Mouse (Mus musculus) hematopoietic stem cell, adult 5-6 weeks (primary cell): Measurements from ENCODE around the gene Rcl1. TPM values are rescaled to one million over a fixed set of nuclear protein-coding genes. Genes with fewer than 3 reads are reported as not detected.

Source experiments
- ATAC-seq, 2 experiments: fragments of 125-278 bp in 1 of 2; replicated peaks in 1 of 2; 2 replicates each; pipeline ENCODE4 v1.8.0; 2016 to 2017; ENCODE audit warnings: inconsistent platforms in 2 of 2, mild to moderate bottlenecking in 2 of 2, moderate number of reproducible peaks in 2 of 2, low read depth in 1 of 2, moderate TSS enrichment in 1 of 2; ENCODE audit not compliant: low FRiP score in 2 of 2, poor library complexity in 2 of 2, severe bottlenecking in 2 of 2, insufficient read depth in 1 of 2, low TSS enrichment in 1 of 2
- total RNA-seq: library from RNA; stranded (forward); fragments of 172-1452, 232-1000 nt; gene quantifications from 2 replicates; pipeline ENCODE4 v1.2.3, GENCODE M21; 2017

Rcl1 gene
- total RNA-seq, 1 experiment from 2014 or later, result 73.8 TPM

DNA sequence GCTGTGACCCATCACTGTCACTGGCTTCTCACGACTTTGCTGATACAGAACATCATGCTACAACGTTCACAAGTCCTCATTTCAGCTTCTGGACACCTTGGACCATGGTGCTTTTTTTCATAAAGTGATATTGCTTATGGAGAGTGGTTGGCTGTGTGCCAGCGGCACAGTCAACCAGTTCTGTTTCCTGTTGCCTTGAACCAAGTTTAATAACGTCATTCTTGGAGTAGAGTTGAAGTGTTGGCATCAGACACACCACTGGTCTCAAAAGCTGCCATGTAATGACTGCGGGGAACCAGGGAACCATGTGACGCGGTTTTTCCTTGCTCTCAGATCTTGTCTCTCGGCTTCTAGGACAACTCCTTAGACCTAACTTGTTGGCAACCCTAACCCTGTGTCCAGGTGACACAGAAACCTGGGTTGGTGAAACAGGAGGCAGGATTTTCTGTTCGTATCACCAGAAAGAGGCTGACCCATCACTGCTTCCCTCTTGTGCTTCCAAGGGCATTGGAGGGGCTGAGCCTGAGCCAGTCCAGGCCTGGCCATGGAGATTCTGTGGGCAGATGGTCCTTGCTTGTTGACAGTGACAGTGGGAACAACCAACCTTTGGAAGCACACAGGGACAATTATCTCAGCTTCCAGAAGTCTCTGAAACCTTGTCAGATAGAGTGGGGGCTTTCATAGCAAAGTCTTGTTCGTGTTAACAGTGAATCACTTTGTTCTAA is 37.5 kb downstream of the Rcl1 start:
- no peak for ATAC-seq

DNA sequence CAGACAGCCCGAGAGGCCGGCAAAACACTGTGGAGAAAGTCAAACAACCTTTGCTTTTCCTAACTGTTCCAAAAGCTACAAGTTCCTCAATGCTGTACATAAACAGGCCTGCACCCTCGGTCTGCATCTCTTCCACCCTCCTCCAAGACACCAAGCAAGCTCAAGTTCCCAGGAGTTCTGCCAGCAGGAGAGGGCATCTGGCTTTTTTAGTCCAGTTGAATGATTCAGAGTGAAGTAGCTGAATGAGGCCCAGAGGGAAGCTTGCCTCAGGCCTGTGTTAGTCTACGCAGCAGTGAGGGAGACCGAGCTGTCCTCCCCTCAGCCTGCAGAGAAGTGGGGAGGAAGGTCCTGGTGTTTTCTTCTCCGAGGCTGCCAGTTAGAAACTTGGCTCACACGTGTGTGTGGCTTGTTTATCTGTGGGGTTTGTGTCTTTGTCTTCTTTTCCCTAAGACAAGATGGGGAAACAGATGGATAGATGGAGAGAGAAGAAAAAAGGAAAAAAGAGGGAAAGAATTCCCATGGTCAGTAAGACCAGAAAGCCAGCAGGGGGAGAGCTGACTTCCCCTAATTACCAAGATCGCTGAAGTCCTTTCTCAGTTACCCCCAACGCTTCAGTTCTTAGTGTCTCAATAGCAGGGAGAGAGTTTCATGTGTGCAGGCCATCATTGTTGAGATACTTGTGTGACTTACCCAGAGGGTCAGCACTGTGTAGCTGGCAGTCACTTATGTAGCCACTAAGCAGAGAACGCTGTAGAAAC is 38.7 kb downstream of the Rcl1 start:
- ATAC-seq, result no peak

DNA sequence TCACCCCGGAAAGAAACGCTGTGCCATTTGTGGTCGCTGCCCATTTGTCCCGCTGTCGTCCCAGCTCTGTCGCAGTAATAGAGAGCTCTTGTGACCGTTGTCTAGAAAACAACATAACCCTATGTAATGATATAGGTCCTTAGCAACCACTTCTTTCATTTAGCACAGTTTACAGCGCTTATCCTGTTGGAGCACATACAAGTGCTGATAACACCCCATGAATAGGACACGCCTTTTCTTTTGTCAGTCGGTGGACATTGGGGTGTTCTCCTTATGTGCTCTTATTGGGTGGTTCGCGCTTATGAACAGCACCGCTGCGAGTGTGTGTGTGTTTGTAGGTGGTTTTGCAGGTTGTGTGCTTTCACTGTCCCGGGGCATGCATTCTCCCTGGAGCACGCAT is 39.8 kb downstream of the Rcl1 start:
- ATAC-seq, result peak in 1 of 2 experiments; percentile 29; a peak in 1 of 4 replicates

DNA sequence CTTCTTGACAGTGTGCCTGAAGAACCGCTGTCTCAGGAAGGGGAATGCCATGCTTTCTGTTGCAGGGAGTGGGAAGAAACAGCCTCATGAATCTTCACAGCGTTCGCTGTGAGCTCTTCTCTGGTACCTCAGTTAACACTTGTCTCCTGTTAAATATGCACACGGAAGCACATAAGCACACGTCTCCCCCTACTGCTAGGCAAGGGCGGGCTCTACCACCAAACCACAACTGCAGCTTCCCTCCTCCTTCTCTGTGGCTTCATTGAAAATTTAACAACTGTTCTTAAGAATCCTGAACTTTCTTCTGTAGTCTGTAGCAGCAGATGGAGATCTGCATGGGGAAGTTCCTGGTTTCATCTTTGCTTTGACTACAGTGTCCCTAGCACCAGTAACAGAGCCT is 41.1 kb downstream of the Rcl1 start:
- ATAC-seq, result peak; percentile 82 to 95

DNA sequence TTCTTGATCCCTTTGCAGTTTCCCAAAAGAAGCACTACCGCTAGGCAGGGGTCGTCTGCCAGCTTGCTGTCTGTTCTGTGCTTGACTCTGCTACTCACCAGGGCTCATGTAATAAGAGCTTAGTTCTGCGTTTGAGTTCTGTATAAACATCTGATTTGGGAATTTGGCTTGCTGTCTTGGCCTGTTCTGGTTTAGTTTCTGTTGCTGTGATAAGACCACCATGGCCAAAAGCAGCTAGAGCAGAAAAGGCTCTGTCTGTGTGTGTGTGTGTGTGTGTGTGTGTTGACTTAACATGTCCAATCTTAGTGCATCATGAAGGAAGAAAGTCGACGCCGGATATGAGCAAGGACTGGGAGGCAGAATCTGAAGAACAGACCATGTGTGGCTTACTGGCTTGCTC is 44.2 kb downstream of the Rcl1 start:
- ATAC-seq, result no peak

DNA sequence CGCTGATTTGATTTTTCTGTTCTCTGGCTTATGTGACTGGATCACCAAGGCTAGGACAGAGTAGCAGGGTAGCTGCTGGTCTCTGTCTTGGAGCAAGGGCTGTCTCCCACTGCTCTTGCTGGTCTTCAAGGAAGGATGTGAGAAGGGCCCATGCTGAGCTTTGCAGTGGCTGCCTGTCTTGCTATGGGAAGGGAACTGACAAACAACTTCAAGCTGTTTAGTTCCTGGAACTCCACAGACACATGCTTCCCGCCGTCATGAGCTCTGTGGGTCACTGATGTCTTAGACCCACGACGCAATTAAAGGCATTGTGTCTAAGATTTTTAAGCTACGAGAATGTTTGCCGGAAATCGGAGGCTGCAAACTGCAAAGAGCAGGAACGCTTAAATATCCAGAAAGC is 45.6 kb downstream of the Rcl1 start:
- no peak for ATAC-seq

DNA sequence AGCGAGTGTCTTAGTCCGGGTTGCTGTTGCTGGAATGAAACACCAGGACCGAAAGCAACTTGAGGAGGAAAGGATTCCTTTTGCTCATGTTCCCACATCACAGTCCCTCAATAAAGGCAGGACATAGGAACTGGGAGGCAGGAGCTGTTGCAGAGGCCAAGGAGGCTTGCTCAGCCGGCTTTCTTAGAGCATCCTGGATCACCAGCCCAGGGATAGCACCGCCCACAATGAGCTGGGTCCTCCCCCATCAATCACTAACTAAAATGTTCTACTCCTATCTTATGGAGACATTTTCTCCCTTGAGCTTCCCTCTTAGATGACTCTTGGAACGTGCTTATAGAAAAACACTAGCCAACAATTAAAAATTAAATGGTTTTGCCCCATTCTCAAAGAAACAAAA is 48.4 kb downstream of the Rcl1 start:
- ATAC-seq, result no peak

DNA sequence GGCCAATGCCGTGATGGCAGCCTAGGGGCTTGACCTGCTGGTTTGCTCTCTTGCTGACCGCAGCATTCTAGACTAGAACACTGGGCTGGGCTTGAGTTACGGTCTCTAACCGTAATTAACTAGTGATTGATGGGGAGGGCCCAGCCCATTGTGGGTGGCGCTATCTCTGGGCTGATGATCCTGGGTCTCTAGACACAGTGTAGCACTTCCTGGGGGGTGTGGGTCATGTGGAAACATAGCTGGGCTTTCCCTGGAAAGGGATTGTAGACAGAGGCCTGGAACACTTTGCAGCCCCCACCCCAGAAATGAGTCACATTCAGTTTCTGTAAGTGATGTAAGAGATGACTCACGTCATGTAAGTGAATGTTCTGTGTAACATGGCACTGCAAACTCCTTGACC is 48.9 kb downstream of the Rcl1 start:
- no peak for ATAC-seq

DNA sequence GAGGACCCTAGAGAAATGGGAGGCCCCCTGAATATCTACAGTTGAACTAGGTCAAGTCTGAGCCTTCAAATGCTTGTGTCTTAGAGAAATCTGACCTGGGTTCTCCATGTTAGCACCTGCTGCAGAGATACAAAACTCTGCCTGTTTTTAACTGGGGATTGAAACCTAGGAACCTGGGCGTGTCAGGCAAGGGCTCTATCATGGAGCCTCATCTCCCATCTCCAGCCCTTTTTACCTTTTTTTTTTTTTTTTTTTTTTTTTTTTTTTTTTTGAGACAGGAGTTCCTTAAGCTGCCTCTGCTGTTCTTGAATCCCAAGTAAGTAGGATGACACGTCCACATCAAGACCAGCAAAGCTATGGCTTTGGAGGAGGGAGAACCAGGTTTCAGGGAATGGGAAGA is 50.3 kb downstream of the Rcl1 start:
- no peak for ATAC-seq

DNA sequence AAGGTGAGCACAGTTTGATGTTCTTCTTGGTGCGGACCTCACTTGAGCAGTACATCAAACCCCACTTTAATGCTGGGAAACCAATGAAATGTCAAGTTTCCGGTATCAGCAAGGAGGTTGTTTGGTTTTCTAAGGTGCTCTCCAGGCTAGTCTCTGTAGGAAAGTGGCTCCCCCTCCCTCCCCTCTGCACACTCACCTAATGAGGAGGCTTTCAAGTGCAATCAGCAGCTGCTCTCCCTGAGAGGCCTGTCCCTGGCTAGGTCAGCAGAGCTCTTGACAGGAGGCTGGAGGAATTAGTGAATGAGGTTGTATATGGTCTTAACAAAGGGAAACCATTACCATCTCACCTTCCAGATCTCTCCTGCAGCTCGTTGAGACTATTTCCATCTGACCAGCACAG is 54.4 kb downstream of the Rcl1 start:
- ATAC-seq, result no peak

DNA sequence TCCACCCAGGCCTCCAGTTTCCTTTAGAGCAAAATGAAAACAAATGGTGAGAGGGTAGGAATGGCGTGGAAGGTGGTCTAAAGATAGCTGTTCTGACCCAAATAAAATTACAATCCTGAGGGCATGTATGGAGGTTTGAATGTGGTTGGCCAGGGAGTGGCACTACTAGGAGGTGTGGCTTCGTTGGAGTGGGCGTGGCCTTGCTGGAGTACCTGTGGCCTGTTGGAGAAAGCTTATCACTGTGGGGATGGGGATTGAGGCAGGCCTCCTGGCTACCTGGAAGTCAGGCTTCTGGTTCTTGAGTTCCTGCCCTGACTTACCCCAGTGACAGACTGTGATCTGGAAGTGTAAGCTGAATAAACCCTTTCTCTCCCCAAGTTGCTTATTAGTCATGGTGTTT is 55.2 kb downstream of the Rcl1 start:
- ATAC-seq, result no peak

DNA sequence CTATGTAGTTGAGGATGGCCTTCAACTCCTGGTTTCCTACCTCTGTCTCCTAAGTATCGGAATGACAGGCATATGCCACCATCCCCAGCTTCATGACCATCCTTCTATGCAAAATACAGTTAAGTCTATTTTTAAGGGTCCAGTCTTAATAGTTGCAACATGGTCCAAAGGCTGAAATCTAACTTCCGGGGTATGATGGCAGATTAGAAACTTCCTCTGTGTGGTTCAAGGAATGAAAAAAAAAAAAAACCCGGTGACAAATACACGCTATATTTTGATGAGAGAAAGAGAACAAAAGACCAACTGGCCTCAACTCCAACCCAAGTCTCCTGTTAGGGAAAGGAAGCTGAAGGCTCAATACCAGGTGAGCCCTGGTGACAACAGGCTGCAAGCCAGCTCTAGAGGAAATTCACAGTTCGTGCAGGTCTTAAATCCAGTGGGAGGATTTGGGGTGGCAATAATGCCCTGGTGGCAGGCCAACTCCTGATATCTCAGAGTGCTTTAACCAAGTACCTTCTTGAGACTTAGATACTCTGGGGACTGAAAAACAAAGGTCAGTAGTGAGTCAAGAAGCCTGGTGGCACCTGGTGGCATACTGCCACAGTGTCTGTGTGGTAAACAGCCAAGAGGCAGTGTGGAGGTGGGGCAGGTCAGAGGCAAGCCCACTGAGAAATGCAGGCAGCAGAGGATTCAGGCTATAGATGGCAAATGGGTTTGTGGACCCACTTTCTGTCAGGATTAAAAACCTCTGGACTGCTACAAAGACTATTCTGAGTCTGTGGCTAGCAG is 56.7 kb downstream of the Rcl1 start:
- no peak; a peak in 1 of 4 replicates for ATAC-seq

DNA sequence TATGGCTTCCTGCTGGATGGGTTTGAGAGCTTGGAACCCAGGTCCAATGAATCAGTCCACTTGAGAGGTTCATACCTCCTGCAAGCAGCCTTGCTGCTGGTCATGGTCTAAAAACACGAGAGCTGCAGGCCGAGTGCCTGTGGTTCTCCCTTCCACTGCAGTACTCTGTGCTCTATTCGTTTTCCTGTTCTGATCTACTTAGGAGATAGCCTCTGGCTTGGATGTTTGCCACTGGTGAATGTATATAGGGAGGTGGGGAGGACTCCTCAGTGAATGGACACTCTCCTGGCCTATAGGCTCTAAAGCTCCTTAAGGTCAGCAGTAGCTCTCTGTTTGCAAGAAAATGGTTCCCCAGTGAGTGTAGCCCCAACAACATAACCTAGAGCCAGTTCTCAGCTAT is 57.3 kb downstream of the Rcl1 start:
- no peak for ATAC-seq

DNA sequence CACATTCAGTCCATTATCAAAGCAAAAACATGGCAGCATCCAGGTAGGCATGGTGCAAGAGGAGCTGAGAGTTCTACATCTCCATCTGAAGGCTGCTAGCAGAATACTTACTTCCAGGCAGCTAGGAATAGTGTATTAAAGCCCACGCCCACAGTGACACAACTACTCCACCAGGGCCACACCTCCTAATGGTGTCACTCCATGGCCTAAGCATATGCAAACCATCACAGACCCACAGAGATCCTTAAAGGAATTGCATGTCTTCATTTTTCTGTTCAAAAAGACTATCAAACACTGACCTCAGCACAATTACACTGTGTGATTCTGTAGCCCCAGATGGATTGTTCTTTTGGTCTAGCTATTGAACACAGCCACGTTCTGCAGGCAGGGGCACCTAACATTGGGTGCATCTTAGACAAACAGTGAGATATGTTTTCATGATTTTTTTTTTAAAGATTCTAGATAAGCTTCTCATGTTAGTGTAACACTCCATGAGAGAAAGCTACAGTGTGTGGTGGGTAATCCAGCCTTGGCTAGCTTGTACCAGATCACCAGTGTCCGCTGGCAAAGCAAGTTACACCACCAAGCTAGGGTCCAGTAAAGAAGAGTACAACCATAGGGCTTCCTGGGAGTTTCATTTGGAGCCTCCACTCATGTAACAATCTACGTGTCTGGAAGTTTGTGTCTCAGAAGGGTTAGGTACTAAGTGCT is 62.8 kb downstream of the Rcl1 start:
- no peak for ATAC-seq

DNA sequence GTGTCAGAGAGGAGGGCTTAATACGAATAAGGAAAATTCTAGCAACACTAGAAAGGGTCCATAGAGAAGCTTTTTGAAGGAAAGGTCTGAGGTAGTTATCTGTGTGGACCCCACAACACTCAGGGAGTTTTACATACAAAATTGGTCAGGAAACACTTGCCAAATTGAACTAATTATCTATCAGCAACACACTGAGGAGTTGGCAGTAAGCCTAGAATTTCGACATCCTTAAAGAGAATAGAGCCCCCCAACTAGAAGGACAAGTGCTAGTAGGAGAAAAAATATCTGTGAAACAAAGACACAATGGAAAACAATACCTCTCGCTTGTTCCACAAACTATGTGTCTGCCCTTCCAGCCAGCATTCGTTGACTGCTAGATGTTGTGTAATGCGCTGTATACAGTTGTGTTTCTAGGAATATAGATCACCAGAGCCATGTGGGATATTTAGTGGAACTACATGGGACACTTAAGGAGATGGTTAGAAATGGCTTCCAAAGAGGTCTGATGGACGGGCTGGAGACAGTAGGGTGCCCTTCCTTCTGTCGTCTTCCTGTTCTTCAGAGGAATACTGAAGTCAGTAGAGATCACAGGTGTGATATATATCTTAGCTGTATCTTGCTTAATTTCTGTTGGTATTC is 63.5 kb downstream of the Rcl1 start:
- ATAC-seq, result no peak

DNA sequence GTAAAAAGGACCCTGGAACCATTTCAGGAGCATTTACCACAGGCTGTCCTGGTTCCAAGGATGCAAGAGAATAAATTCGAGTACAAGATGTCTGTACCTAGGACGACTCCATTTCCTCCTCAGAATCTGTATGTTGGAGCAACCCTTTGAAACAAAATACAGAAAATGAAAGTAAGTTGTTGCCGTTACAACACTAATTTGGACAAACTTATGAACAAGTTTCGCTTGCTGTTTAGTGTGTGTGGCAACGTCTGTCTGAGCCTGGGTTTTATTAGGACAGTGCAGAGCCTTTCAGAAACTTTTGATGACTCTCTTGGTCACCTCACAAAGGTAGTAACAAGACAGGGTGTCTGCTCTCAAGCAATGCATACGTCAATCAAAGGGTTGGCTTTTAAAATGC is 66.8 kb downstream of the Rcl1 start:
- ATAC-seq, result no peak

DNA sequence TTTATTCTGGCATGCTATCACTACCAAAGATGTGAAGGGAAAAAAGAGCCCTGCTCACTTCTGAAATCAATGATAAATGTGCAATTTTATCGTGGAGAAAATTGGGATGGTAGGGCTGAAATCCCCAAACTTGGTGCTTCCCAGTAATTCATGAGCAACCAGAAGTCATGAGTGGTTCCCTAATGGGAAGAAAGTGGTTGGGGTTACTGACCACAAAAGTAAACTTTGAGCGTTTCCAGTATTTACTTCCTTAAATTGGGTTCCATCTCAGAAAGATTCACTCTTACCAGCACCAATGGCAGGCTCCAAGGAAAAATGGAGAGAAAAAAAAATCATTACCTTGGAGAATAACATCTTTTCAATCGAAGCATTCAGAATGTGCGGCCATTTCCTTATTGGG is 79.2 kb downstream of the Rcl1 start:
- no peak for ATAC-seq
